Mouse (Mus musculus) liver, postnatal 0 days (tissue): Measurements from ENCODE around the gene Pmm1.

Source experiments
- CTCF ChIP-seq: sonication (generic); IDR thresholded peaks from 2 replicates; pipeline ENCODE4 v1.5.1; 2016; ENCODE audit warnings: antibody characterized with exemption, low read depth
- EP300 ChIP-seq: IDR thresholded peaks from 2 replicates; pipeline ENCODE4 v1.6.1; 2016; ENCODE audit warnings: antibody characterized with exemption, low read depth, mild to moderate bottlenecking

DNA sequence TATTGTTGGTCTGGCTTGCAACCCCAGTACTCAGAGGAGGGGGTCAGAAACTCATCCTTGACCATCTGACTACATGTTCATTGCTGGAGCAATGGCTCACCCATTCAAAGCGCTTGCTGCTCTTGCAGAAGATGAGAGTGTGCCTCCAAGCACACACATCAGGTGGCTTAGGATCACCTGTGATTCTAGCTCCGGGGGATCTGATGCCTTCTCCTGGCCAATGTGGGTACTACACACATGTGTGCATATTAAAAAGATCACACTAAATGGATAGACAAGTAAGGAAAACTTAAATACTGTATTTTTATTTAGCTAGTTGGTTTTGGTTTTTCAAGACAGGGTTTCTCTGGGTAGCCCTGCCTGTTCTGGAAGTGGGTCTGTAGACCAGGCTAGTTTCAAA, 19.7 kb downstream of the Pmm1 start:
- TF ChIP-seq CTCF (peak; percentile 42), EP300 (no peak)
